Mouse (Mus musculus) spleen, adult 12 weeks (tissue): Measurements from ENCODE around the gene Elf2.

Experiments used
- DNase-seq: peaks from one replicate; pipeline ENCODE4 v3.0.0; 2022; ENCODE audit warnings: low spot score

The Elf2 gene

GRCm38 (mm10) chr3:51210485-51210884 lies 130.0 kb downstream of the Elf2 start:
- DNase-seq, result no peak

- no peak for DNase-seq
Measured at GRCm38 (mm10) chr3:51209503-51210314, 130.8 kb downstream of the Elf2 start.

- DNase-seq, result no peak
Measured at GRCm38 (mm10) chr3:51208633-51209032, 131.8 kb downstream of the Elf2 start.

GRCm38 (mm10) chr3:51206521-51206920 lies 133.9 kb downstream of the Elf2 start:
- DNase-seq, result no peak

GRCm38 (mm10) chr3:51204897-51205296 lies 135.6 kb downstream of the Elf2 start:
- DNase-seq, result no peak

- no peak for DNase-seq
Measured at GRCm38 (mm10) chr3:51204441-51204840, 136.0 kb downstream of the Elf2 start.

- no peak for DNase-seq
Measured at GRCm38 (mm10) chr3:51203906-51204305, 136.6 kb downstream of the Elf2 start.
